Mouse (Mus musculus) heart, embryonic 13.5 days (tissue): ENCODE data around the gene Nup43. TPM values are rescaled to one million over a fixed set of nuclear protein-coding genes. Genes with fewer than 3 reads are reported as not detected.
"Not testable (repeated sequence)": the region's sequence is repeated elsewhere in the genome, so short reads cannot be mapped to it uniquely, and the experiment has no call there.

Experiments used
- ATAC-seq: fragments of 200-750 bp; cut with Nextera tagmentation; 2 replicates; pipeline ENCODE4 v1.8.0; 2017; ENCODE audit warnings: moderate TSS enrichment; ENCODE audit not compliant: insufficient number of reproducible peaks, low FRiP score, low TSS enrichment; ENCODE audit errors: extremely low read depth
- H3K27ac ChIP-seq: fragments of 300-500 bp; sonication (generic); replicated peaks from 2 replicates; pipeline ENCODE4 v1.5.1; 2015; ENCODE audit warnings: moderate library complexity, mild to moderate bottlenecking, inconsistent platforms
- H3K27me3 ChIP-seq: fragments of 300-500 bp; sonication (generic); replicated peaks from 2 replicates; pipeline ENCODE4 v1.6.1; 2015; ENCODE audit warnings: mild to moderate bottlenecking, inconsistent platforms
- H3K36me3 ChIP-seq: fragments of 300-500 bp; sonication (generic); 2 replicates; pipeline ENCODE4 v1.6.1; 2015; ENCODE audit warnings: mild to moderate bottlenecking, inconsistent platforms
- H3K4me1 ChIP-seq: fragments of 300-500 bp; sonication (generic); 2 replicates; pipeline ENCODE4 v1.6.1; 2015; ENCODE audit warnings: inconsistent platforms
- H3K4me2 ChIP-seq: fragments of 300-500 bp; sonication (generic); 2 replicates; pipeline ENCODE4 v1.6.1; 2015; ENCODE audit warnings: inconsistent platforms, mild to moderate bottlenecking, moderate library complexity
- H3K4me3 ChIP-seq: fragments of 300-500 bp; sonication (generic); 2 replicates; pipeline ENCODE4 v1.5.1; 2015; ENCODE audit warnings: moderate library complexity, mild to moderate bottlenecking, inconsistent platforms
- H3K9ac ChIP-seq: fragments of 300-500 bp; sonication (generic); 2 replicates; pipeline ENCODE4 v1.6.1; 2015; ENCODE audit warnings: inconsistent platforms, mild to moderate bottlenecking, moderate library complexity
- H3K9me3 ChIP-seq: fragments of 300-500 bp; sonication (generic); 2 replicates; pipeline ENCODE4 v1.6.1; 2016; ENCODE audit warnings: inconsistent platforms
- WGBS: fragments of 180-500 bp; shearing (Covaris S2); methylation state at CpG from one replicate; pipeline ENCODE4 v1.1.7; 2015; ENCODE audit warnings: mixed read lengths; 5-methylcytosine and 5-hydroxymethylcytosine counted together
- polyA plus RNA-seq: library from polyadenylated mRNA; unstranded; fragments of >200 nt; fragmentation: Nextera tagmentation; extraction: Ambion mirVana; gene quantifications from 2 replicates; pipeline ENCODE4 v1.2.1, GENCODE M21; 2015

Nup43 gene
- polyA plus RNA-seq: 36.6 and 41.3 TPM in 2 replicates

- Histone ChIP-seq H3K4me2 (peak within 1 kb of the TSS; percentile 90), H3K9ac (peak within 1 kb of the TSS; percentile 90), H3K27ac (peak within 1 kb of the TSS; percentile 84), H3K27me3 (no peaks in the 10 kb centered on the region), H3K4me1 (peaks cover 18% of the 10 kb centered on the region), H3K36me3 (peaks cover 28% of the 10 kb centered on the region), H3K9me3 (no peaks in the 10 kb centered on the region), H3K4me3 (peak within 1 kb of the TSS; percentile 92)
- peak; percentile 58; the same call in 1 of the 2 replicates for ATAC-seq
- under 1% methylated on average over 24 of the region's 24 CpGs for WGBS
Observed at GRCm38 (mm10) chr10:7667342-7667802, at the start of gene Nup43. Nup43 (plus strand) TSS chr10:7667503.

- H3K9me3 ChIP-seq, ATAC-seq, H3K36me3 ChIP-seq, H3K4me2 ChIP-seq, H3K27me3 ChIP-seq, H3K4me3 ChIP-seq, H3K9ac ChIP-seq, H3K27ac ChIP-seq: not testable (repeated sequence)
- H3K4me1 ChIP-seq: peaks cover 20% of the 10 kb centered on the region
- 66% methylated on average over 3 of the region's 3 CpGs for WGBS
Observed at GRCm38 (mm10) chr10:7617556-7617955, 49.7 kb upstream of the Nup43 start.

- WGBS: 81% methylated on average over 5 of the region's 5 CpGs
- peaks cover 2% of the 10 kb centered on the region for H3K9me3 ChIP-seq
- peaks cover 37% of the 10 kb centered on the region for H3K4me1 ChIP-seq
- H3K4me3 ChIP-seq: no peak overlapping the region
- H3K9ac ChIP-seq: no peak overlapping the region
- no peak overlapping the region for H3K27ac ChIP-seq
- H3K27me3 ChIP-seq: no peaks in the 10 kb centered on the region
- no peaks in the 10 kb centered on the region for H3K36me3 ChIP-seq
- no peak overlapping the region for H3K4me2 ChIP-seq
- peak; percentile 37; the same call in 1 of the 2 replicates for ATAC-seq
Observed at GRCm38 (mm10) chr10:7619821-7620241, 47.5 kb upstream of the Nup43 start.

GRCm38 (mm10) chr10:7620723-7621122, 46.6 kb upstream of the Nup43 start:
- WGBS: 64% methylated on average over 5 of the region's 5 CpGs
- Histone ChIP-seq H3K27me3 (no peaks in the 10 kb centered on the region), H3K36me3 (no peaks in the 10 kb centered on the region), H3K27ac (no peak overlapping the region), H3K9me3 (no peaks in the 10 kb centered on the region), H3K4me1 (peaks cover 37% of the 10 kb centered on the region), H3K9ac (no peak overlapping the region), H3K4me3 (no peak overlapping the region), H3K4me2 (no peak overlapping the region)
- no peak for ATAC-seq

GRCm38 (mm10) chr10:7622378-7622777, 44.9 kb upstream of the Nup43 start:
- Histone ChIP-seq H3K36me3 (no peaks in the 10 kb centered on the region), H3K4me2 (peak overlapping the region; percentile 40), H3K9ac (no peak overlapping the region), H3K4me1 (peaks cover 45% of the 10 kb centered on the region), H3K4me3 (no peak overlapping the region), H3K27me3 (no peaks in the 10 kb centered on the region), H3K27ac (peak overlapping the region; percentile 74), H3K9me3 (no peaks in the 10 kb centered on the region)
- no peak; the same call in 1 of the 2 replicates for ATAC-seq
- 40% methylated on average over 3 of the region's 3 CpGs for WGBS

GRCm38 (mm10) chr10:7623861-7624518, 43.3 kb upstream of the Nup43 start:
- no peak overlapping the region for H3K4me3 ChIP-seq
- no peak overlapping the region for H3K4me2 ChIP-seq
- H3K9ac ChIP-seq: no peak overlapping the region
- H3K4me1 ChIP-seq: peaks cover 60% of the 10 kb centered on the region
- H3K36me3 ChIP-seq: peaks cover 7% of the 10 kb centered on the region; the same call in 1 of the 2 replicates
- 88% methylated on average over 3 of the region's 3 CpGs for WGBS
- no peaks in the 10 kb centered on the region for H3K9me3 ChIP-seq
- no peak overlapping the region for H3K27ac ChIP-seq
- no peak for ATAC-seq
- no peaks in the 10 kb centered on the region for H3K27me3 ChIP-seq

- H3K9ac ChIP-seq: no peak overlapping the region
- H3K9me3 ChIP-seq: no peaks in the 10 kb centered on the region
- H3K27ac ChIP-seq: no peak overlapping the region
- H3K27me3 ChIP-seq: no peaks in the 10 kb centered on the region
- no peak overlapping the region for H3K4me2 ChIP-seq
- H3K4me3 ChIP-seq: no peak overlapping the region
- no peak for ATAC-seq
- H3K36me3 ChIP-seq: peaks cover 27% of the 10 kb centered on the region
- H3K4me1 ChIP-seq: peaks cover 48% of the 10 kb centered on the region
- WGBS: 52% methylated on average over 4 of the region's 4 CpGs
Observed at GRCm38 (mm10) chr10:7629092-7629491, 38.2 kb upstream of the Nup43 start.

- no peak overlapping the region for H3K4me3 ChIP-seq
- H3K9ac ChIP-seq: no peak overlapping the region
- no peak overlapping the region for H3K27ac ChIP-seq
- H3K4me2 ChIP-seq: no peak overlapping the region
- H3K27me3 ChIP-seq: no peaks in the 10 kb centered on the region
- no peaks in the 10 kb centered on the region for H3K9me3 ChIP-seq
- ATAC-seq: no peak
- H3K4me1 ChIP-seq: peaks cover 47% of the 10 kb centered on the region
- H3K36me3 ChIP-seq: peaks cover 27% of the 10 kb centered on the region
- WGBS: 88% methylated on average over 5 of the region's 5 CpGs
Observed at GRCm38 (mm10) chr10:7630286-7630685, 37.0 kb upstream of the Nup43 start.

GRCm38 (mm10) chr10:7630951-7631720, 36.2 kb upstream of the Nup43 start:
- WGBS: 53% methylated on average over 16 of the region's 16 CpGs
- ATAC-seq: no peak
- no peak overlapping the region for H3K9ac ChIP-seq
- H3K4me1 ChIP-seq: peaks cover 47% of the 10 kb centered on the region
- H3K4me3 ChIP-seq: no peak overlapping the region
- H3K27ac ChIP-seq: peak overlapping the region; percentile 41
- no peaks in the 10 kb centered on the region for H3K27me3 ChIP-seq
- H3K36me3 ChIP-seq: peaks cover 27% of the 10 kb centered on the region
- no peaks in the 10 kb centered on the region for H3K9me3 ChIP-seq
- peak overlapping the region; percentile 14; the same call in 1 of the 2 replicates for H3K4me2 ChIP-seq

- peaks cover 83% of the 10 kb centered on the region for H3K36me3 ChIP-seq
Observed at GRCm38 (mm10) chr10:7640366-7640765, 26.9 kb upstream of the Nup43 start.

GRCm38 (mm10) chr10:7645911-7646310, 21.4 kb upstream of the Nup43 start:
- WGBS: 88% methylated on average over 2 of the region's 2 CpGs
- H3K4me1 ChIP-seq: peaks cover 9% of the 10 kb centered on the region
- H3K9ac ChIP-seq: no peak overlapping the region
- H3K27ac ChIP-seq: no peak overlapping the region
- no peak overlapping the region for H3K4me3 ChIP-seq
- no peaks in the 10 kb centered on the region for H3K27me3 ChIP-seq
- H3K9me3 ChIP-seq: no peaks in the 10 kb centered on the region
- no peak for ATAC-seq
- peaks cover 68% of the 10 kb centered on the region for H3K36me3 ChIP-seq
- H3K4me2 ChIP-seq: no peak overlapping the region

More at GRCm38 (mm10) chr10:7640366-7640765, 26.9 kb upstream of the Nup43 start:
- Histone ChIP-seq H3K9ac (no peak overlapping the region), H3K4me3 (no peak overlapping the region), H3K4me2 (no peak overlapping the region), H3K27me3 (no peaks in the 10 kb centered on the region), H3K9me3 (no peaks in the 10 kb centered on the region), H3K4me1 (no peaks in the 10 kb centered on the region), H3K27ac (no peak overlapping the region)
- 96% methylated on average over 12 of the region's 12 CpGs for WGBS
- ATAC-seq: no peak
